Comparison of ENCODE assay signal across 23 mouse cellular contexts in genomic region chr19:29869526-29869925, GRCm38 (mm10). TPM values are rescaled to one million over a fixed set of nuclear protein-coding genes. Genes with fewer than 3 reads are reported as not detected.
"Had no signal": no experiment of that assay in that cellular context is flagged by ENCODE, and none has a peak within 500 bp of the region (broad histone marks: within the 10 kb centered on the region; RNA-seq: fewer than 3 reads in every experiment).

No protein-coding gene starts in this region.

- H3K27me3 ChIP-seq: lung, embryonic 15.5 days; midbrain, embryonic 13.5 days; midbrain, embryonic 15.5 days; neural tube, embryonic 13.5 days; neural tube, embryonic 15.5 days had no signal

- DNase-seq: liver, postnatal 0 days; lung, adult 2 months; lung, postnatal 14 days; lung, postnatal 36 days; retina, postnatal 1 day; right cerebral cortex, adult 18-20 months; right cerebral cortex, postnatal 25 days; right cerebral cortex, postnatal 4 days; spleen, adult 18-20 months; thymus, adult 18-20 months; thymus, postnatal 14 days; thymus, postnatal 36 days had no signal

- H3K4me2 ChIP-seq: lung, embryonic 15.5 days; midbrain, embryonic 11.5 days; midbrain, embryonic 13.5 days; midbrain, embryonic 15.5 days; neural tube, embryonic 13.5 days; neural tube, embryonic 15.5 days had no signal

- H3K4me3 ChIP-seq: lung, embryonic 15.5 days; megakaryocyte, embryonic 14.5 days; midbrain, embryonic 13.5 days; midbrain, embryonic 15.5 days; neural tube, embryonic 13.5 days; neural tube, embryonic 15.5 days had no signal

- H3K36me3 ChIP-seq: lung, embryonic 15.5 days; midbrain, embryonic 13.5 days; midbrain, embryonic 15.5 days; neural tube, embryonic 13.5 days; neural tube, embryonic 15.5 days had no signal

- ATAC-seq: liver, postnatal 0 days; lung, postnatal 0 days; midbrain, embryonic 13.5 days; midbrain, embryonic 15.5 days had no signal

RNA-seq across cellular contexts. Expression of gene Il33, which starts 55.4 kb away (rescaled TPM):
- total RNA-seq: megakaryocyte progenitor cell, adult 5-6 weeks; monocyte, adult 5-6 weeks had no signal
- polyA plus RNA-seq: macrophage had no signal
